Mouse (Mus musculus): ENCODE data around the gene Agl. TPM values are rescaled to one million over a fixed set of nuclear protein-coding genes. Genes with fewer than 3 reads are reported as not detected.

Agl gene
- polyA plus RNA-seq (2012; rRNA removed) = 8.1 and 8.4 TPM in 2 replicates

DNA sequence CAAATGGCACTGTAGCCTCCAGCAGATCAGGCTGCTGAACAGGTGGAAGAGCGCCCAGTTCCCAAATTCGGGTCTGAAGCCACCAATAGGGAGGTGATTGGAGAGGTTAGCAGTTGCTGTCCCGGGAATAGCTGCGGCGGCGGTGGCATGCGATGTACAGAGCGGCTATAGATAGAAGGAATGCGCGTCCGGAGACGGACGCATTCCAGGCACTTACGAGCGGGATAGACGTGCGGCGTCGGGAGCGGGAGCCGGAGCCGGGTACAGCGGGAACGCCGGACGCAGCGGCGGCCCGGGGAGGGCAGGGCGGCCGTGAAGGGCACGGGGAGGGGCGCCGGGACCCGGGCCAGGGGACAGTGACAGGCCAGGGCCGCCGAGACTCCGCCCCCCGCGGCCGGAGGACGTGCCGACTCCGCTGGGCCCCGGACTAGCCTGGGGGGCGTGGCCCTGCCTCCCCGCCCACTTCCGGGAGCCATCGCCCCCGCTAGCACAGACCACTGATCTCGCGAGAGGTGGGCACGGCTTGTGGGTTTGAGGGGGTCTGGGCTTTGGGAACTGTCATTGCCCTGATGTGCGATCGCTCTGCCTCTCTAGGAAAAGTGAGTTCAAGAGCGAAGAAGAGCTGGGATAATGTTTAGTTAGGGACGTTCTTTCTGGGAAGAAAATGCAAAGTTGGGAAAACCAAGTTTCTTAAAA lies at the start of gene Agl:
Agl (minus strand) TSS at position 356 of the 696 bp plus-strand sequence.

DNA sequence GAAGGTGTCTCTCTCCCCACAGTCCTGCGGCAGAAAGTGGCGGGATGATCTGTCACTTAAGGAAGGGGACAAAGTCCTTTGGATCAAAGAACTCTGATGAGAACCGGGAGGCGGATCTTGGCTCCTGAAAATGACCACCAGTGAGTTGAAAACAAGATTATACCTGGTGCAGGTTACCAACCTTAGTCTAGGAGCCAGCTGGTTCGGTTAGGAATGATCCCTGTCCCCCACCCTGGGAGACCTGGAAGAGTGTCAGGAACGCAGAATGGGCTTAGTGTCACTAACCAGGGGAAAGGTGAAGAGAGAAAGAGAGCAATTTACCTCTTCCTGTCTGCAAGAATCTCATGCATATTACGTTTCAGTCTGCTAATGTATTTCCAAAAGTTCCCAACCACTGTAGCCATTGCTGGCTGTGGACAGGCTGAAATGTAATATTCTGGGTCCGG lies 95.5 kb downstream of the Agl start, which contains the start of gene Slc35a3:
Slc35a3 (minus strand) TSS at position 396 of the 446 bp plus-strand sequence.

Other genes with a start within 250 kb of the Agl start
- 0.36 and 0.67 TPM in 2 replicates for gene Lrrc39, start 245.2 kb downstream of the Agl start, polyA plus RNA-seq (2012; rRNA removed)
- gene Sass6, start 213.2 kb downstream of the Agl start, polyA plus RNA-seq (2012; rRNA removed) = 1.0 TPM in 2 replicates
- gene Trmt13, start 193.6 kb downstream of the Agl start, polyA plus RNA-seq (2012; rRNA removed) = 2.9 and 3.1 TPM in 2 replicates
- 16.0 and 16.8 TPM in 2 replicates for gene Mfsd14a, start 145.5 kb downstream of the Agl start, polyA plus RNA-seq (2012; rRNA removed)
- gene Gm43191, start 126.9 kb downstream of the Agl start, polyA plus RNA-seq (2012; rRNA removed) = not detected in 2 replicates
- gene Slc35a3, start 95.3 kb downstream of the Agl start, polyA plus RNA-seq (2012; rRNA removed) = 3.2 and 5.4 TPM in 2 replicates
- gene Frrs1, start 51.3 kb upstream of the Agl start, polyA plus RNA-seq (2012; rRNA removed) = 14.4 and 20.5 TPM in 2 replicates
- not detected in 2 replicates for gene 4930455H04Rik, start 160.1 kb upstream of the Agl start, polyA plus RNA-seq (2012; rRNA removed)
- gene Palmd, start 160.8 kb upstream of the Agl start, polyA plus RNA-seq (2012; rRNA removed) = 0.90 and 1.1 TPM in 2 replicates